Mouse (Mus musculus): ENCODE results near the gene Abl2. TPM values are rescaled to one million over a fixed set of nuclear protein-coding genes. Genes with fewer than 3 reads are reported as not detected.

The Abl2 gene
- polyA plus RNA-seq, 1 experiment from 2014 or later, result 4.2 TPM

- 87% methylated on average over 5 of the region's 5 CpGs for WGBS
Observed at GRCm38 (mm10) chr1:156639455-156639854, 80.9 kb downstream of the Abl2 start.

DNA sequence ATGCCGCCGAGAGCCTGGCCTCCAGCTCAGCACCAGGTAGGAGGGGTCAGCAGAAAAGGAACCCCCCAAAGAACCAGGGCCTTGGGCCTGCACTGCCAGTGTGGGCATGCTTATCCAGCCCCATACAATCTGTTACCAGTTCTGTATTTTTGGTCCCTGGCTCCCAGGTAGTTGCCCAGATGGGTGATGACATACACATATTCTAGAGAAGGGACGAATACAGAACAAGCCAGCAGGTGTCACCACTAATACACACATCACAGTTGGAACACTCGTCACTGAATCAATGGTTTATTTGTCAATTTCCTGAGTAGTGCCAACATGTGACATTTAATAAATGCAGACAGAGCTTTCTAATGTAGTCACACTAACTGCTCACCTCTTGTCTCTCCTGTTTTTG, 82.0 kb downstream of the Abl2 start:
- Histone ChIP-seq H3K27me3 (ENCODE audit: control insufficient read depth, insufficient read depth, low read depth, low read length) (no peaks in the 10 kb centered on the region), H3K9ac (ENCODE audit: low read length) (no peak overlapping the region), H3K4me1 (replicated peaks; ENCODE audit: control insufficient read depth, insufficient read depth, low read length) (no peaks in the 10 kb centered on the region), H3K4me2 (ENCODE audit: low read depth, low read length) (no peak overlapping the region), H3K9me3 (ENCODE audit: control insufficient read depth, low read length) (no peaks in the 10 kb centered on the region), H3K36me3 (ENCODE audit: control insufficient read depth, insufficient read depth, low read length) (peaks cover 24% of the 10 kb centered on the region), H3K4me3 (ENCODE audit: low read length) (no peak overlapping the region), H3K27ac (ENCODE audit: low read length) (no peak overlapping the region)
- ATAC-seq (ENCODE audit: low read depth), result no peak
- 70% methylated on average over 4 of the region's 4 CpGs for WGBS

More at GRCm38 (mm10) chr1:156639455-156639854, 80.9 kb downstream of the Abl2 start:
- Histone ChIP-seq H3K4me2 (ENCODE audit: low read depth, low read length) (no peak overlapping the region), H3K4me1 (replicated peaks; ENCODE audit: control insufficient read depth, insufficient read depth, low read length) (no peaks in the 10 kb centered on the region), H3K9ac (ENCODE audit: low read length) (no peak overlapping the region), H3K4me3 (ENCODE audit: low read length) (no peak overlapping the region), H3K36me3 (ENCODE audit: control insufficient read depth, insufficient read depth, low read length) (peaks cover 30% of the 10 kb centered on the region), H3K27ac (ENCODE audit: low read length) (no peak overlapping the region), H3K27me3 (ENCODE audit: control insufficient read depth, insufficient read depth, low read depth, low read length) (no peaks in the 10 kb centered on the region), H3K9me3 (ENCODE audit: control insufficient read depth, low read length) (no peaks in the 10 kb centered on the region)
- ATAC-seq (ENCODE audit: low read depth), result no peak

DNA sequence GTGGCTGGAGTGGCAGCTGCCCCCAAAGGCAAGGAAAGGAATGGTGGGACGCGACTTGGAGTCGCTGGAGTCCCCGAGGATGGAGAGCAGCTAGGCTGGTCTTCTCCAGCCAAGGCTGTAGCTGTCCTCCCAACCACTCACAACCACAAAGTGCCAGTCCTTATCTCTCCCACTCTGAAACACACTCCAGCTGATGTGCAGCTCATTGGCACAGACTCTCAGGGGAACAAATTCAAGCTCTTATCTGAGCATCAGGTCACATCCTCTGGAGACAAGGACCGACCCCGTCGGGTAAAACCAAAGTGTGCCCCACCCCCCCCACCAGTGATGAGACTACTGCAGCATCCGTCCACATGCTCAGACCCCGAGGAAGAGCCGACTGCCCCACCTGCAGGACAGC, 83.2 kb downstream of the Abl2 start:
- Histone ChIP-seq H3K4me2 (ENCODE audit: low read depth, low read length) (no peak overlapping the region), H3K27ac (ENCODE audit: low read length) (no peak overlapping the region), H3K36me3 (ENCODE audit: control insufficient read depth, insufficient read depth, low read length) (peaks cover 23% of the 10 kb centered on the region), H3K4me1 (replicated peaks; ENCODE audit: control insufficient read depth, insufficient read depth, low read length) (no peaks in the 10 kb centered on the region), H3K4me3 (ENCODE audit: low read length) (no peak overlapping the region), H3K9ac (ENCODE audit: low read length) (no peak overlapping the region), H3K9me3 (ENCODE audit: control insufficient read depth, low read length) (no peaks in the 10 kb centered on the region), H3K27me3 (ENCODE audit: control insufficient read depth, insufficient read depth, low read depth, low read length) (no peaks in the 10 kb centered on the region)
- WGBS, result 73% methylated on average over 10 of the region's 10 CpGs
- no peak for ATAC-seq (ENCODE audit: low read depth)

GRCm38 (mm10) chr1:156642813-156643212, 84.2 kb downstream of the Abl2 start:
- H3K4me1 ChIP-seq (replicated peaks; ENCODE audit: control insufficient read depth, insufficient read depth, low read length), result no peaks in the 10 kb centered on the region
- no peaks in the 10 kb centered on the region for H3K9me3 ChIP-seq (ENCODE audit: control insufficient read depth, low read length)
- no peak for ATAC-seq (ENCODE audit: low read depth)
- H3K27me3 ChIP-seq (ENCODE audit: control insufficient read depth, insufficient read depth, low read depth, low read length), result no peaks in the 10 kb centered on the region
- H3K4me3 ChIP-seq (ENCODE audit: low read length), result no peak overlapping the region
- H3K36me3 ChIP-seq (ENCODE audit: control insufficient read depth, insufficient read depth, low read length), result peaks cover 18% of the 10 kb centered on the region
- no peak overlapping the region for H3K27ac ChIP-seq (ENCODE audit: low read length)
- H3K9ac ChIP-seq (ENCODE audit: low read length), result no peak overlapping the region
- no peak overlapping the region for H3K4me2 ChIP-seq (ENCODE audit: low read depth, low read length)
- WGBS, result 66% methylated on average over 12 of the region's 12 CpGs

- H3K4me2 ChIP-seq (ENCODE audit: low read depth, low read length), result no peak overlapping the region
- no peak overlapping the region for H3K9ac ChIP-seq (ENCODE audit: low read length)
- H3K27me3 ChIP-seq (ENCODE audit: control insufficient read depth, insufficient read depth, low read depth, low read length), result no peaks in the 10 kb centered on the region
- H3K4me3 ChIP-seq (ENCODE audit: low read length), result no peak overlapping the region
- H3K36me3 ChIP-seq (ENCODE audit: control insufficient read depth, insufficient read depth, low read length), result peaks cover 18% of the 10 kb centered on the region
- no peaks in the 10 kb centered on the region for H3K9me3 ChIP-seq (ENCODE audit: control insufficient read depth, low read length)
- H3K27ac ChIP-seq (ENCODE audit: low read length), result no peak overlapping the region
- peaks cover 4% of the 10 kb centered on the region; the same call in 1 of the 2 replicates for H3K4me1 ChIP-seq (replicated peaks; ENCODE audit: control insufficient read depth, insufficient read depth, low read length)
- ATAC-seq (ENCODE audit: low read depth), result no peak
- 82% methylated on average over 10 of the region's 10 CpGs for WGBS
Observed at GRCm38 (mm10) chr1:156644061-156644460, 85.5 kb downstream of the Abl2 start.

DNA sequence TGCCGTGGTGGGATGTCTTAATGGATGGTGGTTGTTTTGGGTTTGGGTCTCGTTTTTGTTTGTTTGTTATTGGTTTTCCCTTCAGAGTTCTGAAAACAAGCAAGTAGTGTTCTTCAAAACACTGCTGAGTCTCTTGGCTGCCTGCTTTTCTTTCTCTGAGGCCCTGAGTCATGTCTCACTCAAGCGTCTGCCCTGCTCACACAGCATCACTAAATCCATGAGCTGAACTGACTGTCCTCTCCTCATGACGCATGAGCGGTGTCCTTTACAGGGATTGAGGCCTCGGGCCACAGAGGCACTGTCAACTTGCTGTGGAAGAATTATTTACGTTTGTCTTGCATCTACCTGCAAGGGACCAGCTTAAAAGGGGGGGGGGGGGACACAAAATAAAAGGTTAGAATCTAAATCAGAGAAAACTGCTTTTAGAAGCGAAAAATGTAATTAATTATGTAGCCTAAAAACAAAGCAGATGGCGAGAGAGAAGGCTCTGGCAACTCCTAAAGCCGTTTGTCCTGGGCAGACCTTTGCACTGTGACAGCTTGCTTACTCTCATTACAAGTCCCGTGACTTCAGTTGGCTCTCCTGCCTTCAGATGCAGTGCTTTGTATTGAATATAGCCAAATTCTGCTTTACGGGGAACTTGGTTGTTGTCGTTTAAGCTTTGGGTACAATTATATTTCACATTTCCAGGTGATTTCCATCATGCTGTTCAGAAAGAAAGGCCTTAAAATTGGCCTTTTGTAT, 86.4 kb downstream of the Abl2 start:
- Histone ChIP-seq H3K4me1 (replicated peaks; ENCODE audit: control insufficient read depth, insufficient read depth, low read length) (peaks cover 4% of the 10 kb centered on the region; the same call in 1 of the 2 replicates), H3K36me3 (ENCODE audit: control insufficient read depth, insufficient read depth, low read length) (peaks cover 18% of the 10 kb centered on the region), H3K9me3 (ENCODE audit: control insufficient read depth, low read length) (no peaks in the 10 kb centered on the region), H3K4me3 (ENCODE audit: low read length) (no peak overlapping the region), H3K27me3 (ENCODE audit: control insufficient read depth, insufficient read depth, low read depth, low read length) (no peaks in the 10 kb centered on the region), H3K27ac (ENCODE audit: low read length) (no peak overlapping the region), H3K9ac (ENCODE audit: low read length) (no peak overlapping the region), H3K4me2 (ENCODE audit: low read depth, low read length) (no peak overlapping the region)
- 73% methylated on average over 13 of the region's 13 CpGs for WGBS
- ATAC-seq (ENCODE audit: low read depth), result no peak

- Histone ChIP-seq H3K27me3 (ENCODE audit: control insufficient read depth, insufficient read depth, low read depth, low read length) (no peaks in the 10 kb centered on the region), H3K27ac (ENCODE audit: low read length) (no peak overlapping the region), H3K36me3 (ENCODE audit: control insufficient read depth, insufficient read depth, low read length) (peaks cover 10% of the 10 kb centered on the region), H3K9ac (ENCODE audit: low read length) (no peak overlapping the region), H3K9me3 (ENCODE audit: control insufficient read depth, low read length) (no peaks in the 10 kb centered on the region), H3K4me3 (ENCODE audit: low read length) (no peak overlapping the region), H3K4me2 (ENCODE audit: low read depth, low read length) (no peak overlapping the region), H3K4me1 (replicated peaks; ENCODE audit: control insufficient read depth, insufficient read depth, low read length) (peaks cover 4% of the 10 kb centered on the region; the same call in 1 of the 2 replicates)
- ATAC-seq (ENCODE audit: low read depth), result no peak
- WGBS, result 74% methylated on average over 4 of the region's 4 CpGs
Observed at GRCm38 (mm10) chr1:156645971-156646370, 87.4 kb downstream of the Abl2 start.

GRCm38 (mm10) chr1:156648705-156649104, 90.1 kb downstream of the Abl2 start:
- H3K27ac ChIP-seq (ENCODE audit: low read length), result no peak overlapping the region
- no peak for ATAC-seq (ENCODE audit: low read depth)
- H3K27me3 ChIP-seq (ENCODE audit: control insufficient read depth, insufficient read depth, low read depth, low read length), result no peaks in the 10 kb centered on the region
- WGBS, result 32% methylated on average over 2 of the region's 2 CpGs
- no peaks in the 10 kb centered on the region for H3K36me3 ChIP-seq (ENCODE audit: control insufficient read depth, insufficient read depth, low read length)
- H3K4me1 ChIP-seq (replicated peaks; ENCODE audit: control insufficient read depth, insufficient read depth, low read length), result peaks cover 7% of the 10 kb centered on the region
- H3K9ac ChIP-seq (ENCODE audit: low read length), result no peak overlapping the region
- H3K9me3 ChIP-seq (ENCODE audit: control insufficient read depth, low read length), result no peaks in the 10 kb centered on the region
- H3K4me2 ChIP-seq (ENCODE audit: low read depth, low read length), result no peak overlapping the region
- no peak overlapping the region for H3K4me3 ChIP-seq (ENCODE audit: low read length)

GRCm38 (mm10) chr1:156650631-156651030, 92.0 kb downstream of the Abl2 start:
- ATAC-seq (ENCODE audit: low read depth), result 0 out of 2 replicates have a peak, but pooled peaks have one; percentile 29
- peaks cover 14% of the 10 kb centered on the region for H3K4me1 ChIP-seq (replicated peaks; ENCODE audit: control insufficient read depth, insufficient read depth, low read length)
- 64% methylated on average over 9 of the region's 9 CpGs for WGBS
- H3K4me2 ChIP-seq (ENCODE audit: low read depth, low read length), result no peak overlapping the region
- no peaks in the 10 kb centered on the region for H3K36me3 ChIP-seq (ENCODE audit: control insufficient read depth, insufficient read depth, low read length)
- H3K27ac ChIP-seq (ENCODE audit: low read length), result no peak overlapping the region; the same call in 1 of the 2 replicates
- no peaks in the 10 kb centered on the region for H3K9me3 ChIP-seq (ENCODE audit: control insufficient read depth, low read length)
- H3K4me3 ChIP-seq (ENCODE audit: low read length), result no peak overlapping the region
- H3K27me3 ChIP-seq (ENCODE audit: control insufficient read depth, insufficient read depth, low read depth, low read length), result no peaks in the 10 kb centered on the region
- no peak overlapping the region for H3K9ac ChIP-seq (ENCODE audit: low read length)

Measured in lung, embryonic 16.5 days (tissue).